Comparison of ENCODE assay signal across 27 mouse cellular contexts in the genomic region with DNA sequence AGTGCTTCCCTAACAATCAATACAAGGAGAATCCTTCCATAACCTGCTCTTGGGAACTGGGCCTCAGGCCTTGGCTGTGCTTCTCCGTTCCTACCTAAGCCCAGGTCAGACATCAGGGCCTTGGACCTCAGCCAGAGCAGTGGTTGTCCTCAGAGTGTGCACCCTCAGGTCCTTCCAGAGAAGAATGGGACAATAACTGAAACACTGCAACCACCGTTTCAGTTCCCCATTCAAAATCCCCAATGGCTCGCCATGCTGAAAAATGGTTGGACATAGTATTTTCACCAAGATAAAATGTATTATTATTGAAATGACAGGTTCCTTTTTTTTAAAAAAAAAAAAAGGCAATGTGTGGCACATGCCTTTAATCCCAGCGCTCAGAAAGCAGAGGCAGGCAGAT.
DNase-seq lines count a peak whose midpoint lies in the region; ATAC-seq and TF ChIP-seq lines count a peak whose summit lies in the region.
"Had no signal": no experiment of that assay in that cellular context is flagged by ENCODE, and none has a peak within 500 bp of the region (broad histone marks: within the 10 kb centered on the region; RNA-seq: fewer than 3 reads in every experiment).

No protein-coding gene starts in this region.

- no peak for DNase-seq in heart, embryonic 10.5 days (ENCODE audit: low spot score)
- no peak for DNase-seq in heart, postnatal 36 days
- no peak for DNase-seq in heart, postnatal 14 days
- DNase-seq in CH12.LX (ENCODE audit: extremely low read depth): peak; percentile 40
- DNase-seq: adrenal gland, adult 8-10 months; cerebellum, adult 8-10 months; cerebellum, postnatal 25 days; embryo, embryonic 11 days; gastrocnemius, postnatal 25 days; kidney, adult 9 months; kidney, postnatal 10 days; layer of hippocampus, postnatal 36 days; left cerebral cortex, postnatal 4 days; liver, postnatal 0 days; lung, postnatal 4 days; thymus, postnatal 14 days had no signal

- no peak overlapping the region for H3K4me3 ChIP-seq in heart, embryonic 10.5 days
- H3K4me3 ChIP-seq in heart, embryonic 15.5 days: no peak overlapping the region
- no peak overlapping the region for H3K4me3 ChIP-seq in CH12.LX (replicated peaks in 1 of 3; ENCODE audit: low read depth in 2 of 3, low read length in 2 of 3, poor library complexity in 1 of 3)
- H3K4me3 ChIP-seq: embryonic facial prominence, embryonic 12.5 days; hindbrain, embryonic 13.5 days; liver, embryonic 12.5 days; midbrain, embryonic 10.5 days; neural tube, embryonic 13.5 days had no signal

- intact Hi-C loops in heart, postnatal 36 days (cut with DNase I): loop anchor here (5.0 kb wide), 1 partner anchor 77 kb away; no protein-coding TSS in a partner anchor
- intact Hi-C loops in heart, postnatal 14 days (cut with DNase I): no loop called here

- no peak for TF ChIP-seq CTCF in CH12.LX (conservative IDR thresholded peaks at IDR 0.05 in 1 of 2, IDR thresholded peaks at IDR 0.05 in 1 of 2; ENCODE audit: low read depth in 2 of 2, low read length in 2 of 2)

- dilution Hi-C loops in CH12.LX (cut with MboI; ENCODE audit: extremely low pct_ligation_motif_present, extremely low pct_unique_long_range_greater_than_20kb, low sequenced_read_pairs): no loop called here

- no peaks in the 10 kb centered on the region for H3K9me3 ChIP-seq in heart, embryonic 10.5 days
- no peaks in the 10 kb centered on the region for H3K9me3 ChIP-seq in heart, embryonic 15.5 days (replicated peaks)
- H3K9me3 ChIP-seq in CH12.LX (replicated peaks; ENCODE audit: low read length): no peaks in the 10 kb centered on the region
- H3K9me3 ChIP-seq: embryonic facial prominence, embryonic 12.5 days; G1E; hindbrain, embryonic 13.5 days; liver, embryonic 12.5 days; midbrain, embryonic 10.5 days; neural tube, embryonic 13.5 days had no signal

- TF ChIP-seq RAD21 in CH12.LX (IDR thresholded peaks at IDR 0.05; ENCODE audit: low read depth, low read length): no peak

- peak overlapping the region; percentile 84 for H3K27ac ChIP-seq in heart, embryonic 10.5 days
- H3K27ac ChIP-seq in heart, embryonic 15.5 days: peak overlapping the region; percentile 80
- H3K27ac ChIP-seq in CH12.LX (ENCODE audit: insufficient read depth, low read depth): no peak overlapping the region
- H3K27ac ChIP-seq: embryonic facial prominence, embryonic 12.5 days; hindbrain, embryonic 13.5 days; liver, embryonic 12.5 days; midbrain, embryonic 10.5 days; neural tube, embryonic 13.5 days had no signal

- no peak for ATAC-seq in heart, embryonic 15.5 days (replicated peaks; ENCODE audit: insufficient number of reproducible peaks, insufficient read depth, low FRiP score, low read depth)
- peak; percentile 43; the same call in 1 of the 2 replicates for ATAC-seq in monocyte, adult 5-6 weeks (replicated peaks; ENCODE audit: insufficient number of reproducible peaks, low FRiP score, low TSS enrichment, poor library complexity, severe bottlenecking)
- no peak for ATAC-seq in frontal cortex, adult (ENCODE audit: low TSS enrichment)
- ATAC-seq: forebrain, embryonic 14.5 days; liver, postnatal 0 days; lung, postnatal 0 days had no signal

- no peak for TF ChIP-seq POLR2A in CH12.LX (IDR thresholded peaks at IDR 0.05; ENCODE audit: low read depth, low read length)

- no peak overlapping the region for H3K9ac ChIP-seq in heart, embryonic 15.5 days
- H3K9ac ChIP-seq in CH12.LX (ENCODE audit: insufficient read depth, low read depth): no peak overlapping the region
- H3K9ac ChIP-seq: embryonic facial prominence, embryonic 12.5 days; hindbrain, embryonic 13.5 days; liver, embryonic 12.5 days; liver, postnatal 0 days; neural tube, embryonic 13.5 days had no signal

- no peaks in the 10 kb centered on the region for H3K27me3 ChIP-seq in heart, embryonic 10.5 days (ENCODE audit: insufficient read depth, poor library complexity, severe bottlenecking)
- H3K27me3 ChIP-seq in heart, embryonic 15.5 days: no peaks in the 10 kb centered on the region
- no peaks in the 10 kb centered on the region for H3K27me3 ChIP-seq in CH12.LX (replicated peaks)
- H3K27me3 ChIP-seq: embryonic facial prominence, embryonic 12.5 days; hindbrain, embryonic 13.5 days; liver, embryonic 12.5 days; neural tube, embryonic 13.5 days had no signal

- H3K79me2 ChIP-seq in CH12.LX (replicated peaks; ENCODE audit: control insufficient read depth, extremely low read depth, insufficient read depth, poor library complexity, severe bottlenecking): no peaks in the 10 kb centered on the region

- 79% methylated on average over 4 of the region's 4 CpGs for WGBS in heart, embryonic 10.5 days
- WGBS in heart, embryonic 15.5 days: 77% methylated on average over 4 of the region's 4 CpGs

- no peak overlapping the region for H3K4me2 ChIP-seq in heart, embryonic 15.5 days
- H3K4me2 ChIP-seq in CH12.LX (ENCODE audit: insufficient read depth, low read depth, poor library complexity, severe bottlenecking): no peak overlapping the region
- H3K4me2 ChIP-seq: embryonic facial prominence, embryonic 12.5 days; hindbrain, embryonic 13.5 days; liver, embryonic 12.5 days; neural tube, embryonic 13.5 days had no signal

- peak; percentile 68 for TF ChIP-seq EP300 in CH12.LX (IDR thresholded peaks at IDR 0.05; ENCODE audit: low read length)

- no peaks in the 10 kb centered on the region for H3K36me3 ChIP-seq in heart, embryonic 10.5 days
- H3K36me3 ChIP-seq in heart, embryonic 15.5 days: no peaks in the 10 kb centered on the region
- no peaks in the 10 kb centered on the region for H3K36me3 ChIP-seq in CH12.LX (replicated peaks in 1 of 2; ENCODE audit: control insufficient read depth in 1 of 2, insufficient read depth in 1 of 2, low read length in 1 of 2)
- H3K36me3 ChIP-seq: embryonic facial prominence, embryonic 12.5 days; G1E; hindbrain, embryonic 13.5 days; liver, embryonic 12.5 days; midbrain, embryonic 10.5 days; neural tube, embryonic 13.5 days had no signal

- H3K4me1 ChIP-seq in heart, embryonic 10.5 days: peaks cover 31% of the 10 kb centered on the region
- H3K4me1 ChIP-seq in heart, embryonic 15.5 days (replicated peaks): peaks cover 27% of the 10 kb centered on the region
- peaks cover 5 to 23% of the 10 kb centered on the region in 2 experiments; a peak in 3 of 4 replicates for H3K4me1 ChIP-seq in CH12.LX (ENCODE audit: control insufficient read depth in 1 of 2, insufficient read depth in 2 of 2)
- H3K4me1 ChIP-seq: embryonic facial prominence, embryonic 12.5 days; hindbrain, embryonic 13.5 days; liver, embryonic 12.5 days; midbrain, embryonic 10.5 days had no signal

- in situ Hi-C loops in CH12.LX (cut with MboI; ENCODE audit: low pct_ligation_motif_present, low pct_unique_long_range_greater_than_20kb, low sequenced_read_pairs): no loop called here

TF ChIP-seq in CH12.LX, 34 proteins besides CTCF, POLR2A, EP300 and RAD21:
- TF ChIP-seq ZMIZ1 (IDR thresholded peaks at IDR 0.05; ENCODE audit: low read depth, low read length): no peak
- no peak for TF ChIP-seq ETS1 (conservative IDR thresholded peaks at IDR 0.05; ENCODE audit: low read depth, low read length)
- no peak for TF ChIP-seq KAT2A (IDR thresholded peaks at IDR 0.05; ENCODE audit: insufficient replicate concordance, low read length)
- TF ChIP-seq JUN (IDR thresholded peaks at IDR 0.05; ENCODE audit: insufficient read depth, low read depth, low read length): no peak
- no peak for TF ChIP-seq POLR2AphosphoS2 (IDR thresholded peaks at IDR 0.05; ENCODE audit: low read depth, low read length)
- no peak; the same call in 1 of the 2 replicates for TF ChIP-seq BHLHE40 (IDR thresholded peaks at IDR 0.05; ENCODE audit: low read depth, low read length)
- no peak for TF ChIP-seq TCF12 (IDR thresholded peaks at IDR 0.05; ENCODE audit: low read depth, low read length)
- no peak for TF ChIP-seq NELFE (IDR thresholded peaks at IDR 0.05; ENCODE audit: low read depth, low read length)
- no peak for TF ChIP-seq SIN3A (IDR thresholded peaks at IDR 0.05; ENCODE audit: low read length)
- TF ChIP-seq ZNF384 (IDR thresholded peaks at IDR 0.05; ENCODE audit: low read depth, low read length): peak; percentile 64
- TF ChIP-seq IRF4 (IDR thresholded peaks at IDR 0.05; ENCODE audit: low read depth, low read length): peak; percentile 84
- no peak for TF ChIP-seq MXI1 (IDR thresholded peaks at IDR 0.05; ENCODE audit: low read depth, low read length)
